Mouse (Mus musculus) layer of hippocampus, adult 2 months (tissue): ENCODE data around the gene Dbp. TPM values are rescaled to one million over a fixed set of nuclear protein-coding genes. Genes with fewer than 3 reads are reported as not detected.
"Not testable (repeated sequence)": the region's sequence is repeated elsewhere in the genome, so short reads cannot be mapped to it uniquely, and the experiment has no call there.

Source experiments
- DNase-seq, 2 experiments: peaks; one replicate each; pipeline ENCODE4 v3.0.0; 2022; ENCODE audit warnings: low spot score in 2 of 2
- H3K27ac ChIP-seq: fragments of 200-600 bp; 2 replicates; pipeline ENCODE4 v1.8.1; 2022
- H3K4me3 ChIP-seq: fragments of 200-600 bp; 2 replicates; pipeline ENCODE4 v1.8.1; 2022; ENCODE audit warnings: mild to moderate bottlenecking
- CTCF ChIP-seq: fragments of 200-600 bp; conservative IDR thresholded peaks from 2 replicates; pipeline ENCODE4 v1.8.1; 2022; ENCODE audit warnings: antibody characterized with exemption, mild to moderate bottlenecking, moderate library complexity
- long read RNA-seq, 2 experiments: library from polyadenylated mRNA; stranded (forward); transcript quantifications; one replicate each; pipeline ENCODE4 v2.0.0; 2021; ENCODE audit warnings: borderline mapping rate in 2 of 2
- total RNA-seq, 2 experiments: library from RNA; stranded (reverse); gene quantifications; 2 replicates each; pipeline ENCODE4 v1.2.3; 2021

Gene Dbp
- total RNA-seq: 10 to 100 TPM; 69.2 to 72.8 TPM
- long read RNA-seq, experiment 1, transcript Dbp-201 (4 exons, 1,837 nt): major isoform, 33 of 45 reads
- long read RNA-seq, experiment 1, partial matches to known transcripts: 2 of 45 reads
- long read RNA-seq, experiment 1, other reads (novel, unspliced or antisense): 4 of 45 reads
- long read RNA-seq, experiment 2, transcript Dbp-205 (2 exons, 1,732 nt): minor isoform, 10 of 82 reads
- long read RNA-seq, experiment 2, transcript Dbp-201 (4 exons, 1,837 nt): major isoform, 69 of 82 reads
- long read RNA-seq, experiment 2, partial matches to known transcripts: 0 of 82 reads
- long read RNA-seq, experiment 2, other reads (novel, unspliced or antisense): 3 of 82 reads

- DNase-seq: peak; percentile 99 to 100
- TF ChIP-seq CTCF: no peak
- peak within 1 kb of the TSS; percentile 72 for H3K4me3 ChIP-seq
- H3K27ac ChIP-seq: peak within 1 kb of the TSS; percentile 99
Measured at GRCm38 (mm10) chr7:45704730-45705442, at the start of gene Dbp. TSS of gene Dbp (plus strand) at chr7:45705088.

DNA sequence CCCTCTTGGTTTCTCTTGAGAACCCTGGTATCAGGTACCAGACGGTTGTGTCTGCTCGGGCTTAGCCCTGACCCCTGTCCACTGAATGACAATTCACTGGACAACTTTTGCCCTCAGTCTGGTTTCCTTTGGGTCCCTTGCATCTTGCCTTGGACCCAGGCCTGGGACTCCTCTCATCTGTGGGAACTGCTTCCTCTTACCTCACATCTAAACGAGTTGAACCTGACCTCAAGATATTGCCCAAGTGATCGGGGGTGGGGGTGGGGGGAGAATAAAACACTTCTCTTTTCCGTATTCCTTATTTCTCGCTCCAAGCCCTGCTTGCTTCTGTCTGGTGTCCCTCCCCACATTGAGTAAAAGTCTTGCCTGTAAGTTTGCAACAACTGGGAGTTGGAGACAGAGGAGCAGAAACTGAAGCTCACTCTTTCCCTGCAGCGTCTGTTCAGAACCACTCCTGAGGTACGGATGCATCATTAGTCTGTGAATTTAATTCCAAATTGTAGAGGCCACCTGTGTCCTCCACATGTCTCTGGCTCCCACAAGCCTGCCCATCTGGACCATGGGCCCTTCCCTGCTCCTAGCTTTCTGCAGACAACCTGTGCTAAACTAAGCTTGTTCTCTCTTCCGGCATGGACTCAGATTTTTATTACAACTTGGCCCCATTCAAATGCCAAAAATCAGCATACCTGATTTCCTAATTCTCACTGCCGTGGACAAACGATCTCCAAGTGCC, 44.0 kb upstream of the Dbp start:
- H3K4me3 ChIP-seq: no peak overlapping the region
- H3K27ac ChIP-seq: no peak overlapping the region
- no peak for TF ChIP-seq CTCF
- DNase-seq: no peak

GRCm38 (mm10) chr7:45661702-45662101, 43.2 kb upstream of the Dbp start:
- DNase-seq, H3K27ac ChIP-seq, H3K4me3 ChIP-seq: not testable (repeated sequence)

DNA sequence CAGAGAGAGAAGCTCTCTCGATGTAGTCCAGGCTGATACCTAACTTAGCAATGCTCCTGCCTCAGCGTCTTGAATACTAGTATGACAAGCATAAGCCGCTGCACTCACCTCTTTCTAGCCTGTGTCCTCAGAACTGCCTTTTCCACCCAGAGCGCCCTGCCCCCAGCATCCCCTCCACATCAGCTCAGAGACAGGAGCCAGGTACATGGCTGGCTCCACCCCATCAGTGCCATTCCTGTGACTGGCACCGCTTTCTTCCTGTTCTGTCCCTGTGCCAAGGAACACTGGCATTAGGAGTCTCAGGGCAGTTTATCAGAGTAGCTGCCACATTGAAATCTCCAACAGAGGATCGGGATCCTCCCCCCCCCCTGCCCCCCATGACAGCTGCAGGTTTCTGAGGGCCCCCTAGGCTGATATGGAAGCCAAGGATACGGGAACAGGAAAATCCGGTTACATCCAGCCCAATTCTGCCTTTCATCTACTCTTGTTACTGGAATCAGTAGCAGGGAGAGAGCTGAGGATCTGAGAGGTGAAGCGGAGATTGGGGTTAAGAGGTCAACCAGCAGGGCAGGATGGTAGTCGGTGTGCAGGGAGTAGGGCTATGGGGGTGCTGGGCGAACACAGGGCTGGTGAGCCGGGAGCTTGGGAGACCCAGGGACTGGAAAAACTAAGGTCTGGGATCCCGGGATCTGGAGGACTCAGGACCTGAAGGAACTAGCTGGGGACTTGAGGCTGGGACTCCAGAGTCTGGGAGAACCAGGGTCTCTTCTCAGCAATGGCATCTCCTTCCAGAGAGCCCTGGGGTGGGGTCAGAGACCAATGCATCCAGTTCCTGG, 39.4 kb upstream of the Dbp start:
- TF ChIP-seq CTCF: no peak
- H3K27ac ChIP-seq: no peak overlapping the region
- no peak overlapping the region for H3K4me3 ChIP-seq
- DNase-seq: no peak

DNA sequence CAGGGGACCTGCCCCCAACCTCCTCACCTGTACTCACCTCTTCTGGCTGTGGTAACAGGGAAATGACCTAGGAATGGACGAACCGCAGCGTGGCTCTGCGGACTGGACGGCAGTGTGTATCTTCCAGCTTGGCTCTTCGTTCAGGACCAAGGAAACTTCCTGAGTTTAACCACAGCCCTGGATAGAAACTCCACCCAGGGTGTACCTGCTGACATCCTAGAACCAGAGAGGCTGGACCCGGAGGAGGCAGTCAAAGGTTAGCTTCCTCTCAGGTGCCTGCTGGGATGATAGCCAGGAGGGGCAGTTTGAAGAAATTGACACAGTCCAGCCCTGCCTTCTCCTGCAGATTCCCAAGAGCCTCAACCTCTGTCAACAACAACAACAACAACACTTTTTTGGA, 38.7 kb upstream of the Dbp start, which contains the start of gene Fut2:
Fut2 (minus strand) TSS at position 234 of the 400 bp plus-strand sequence.
- DNase-seq: no peak
- H3K4me3 ChIP-seq: no peak within 1 kb of the TSS
- peak within 1 kb of the TSS; percentile 61; the same call in 1 of the 2 replicates for H3K27ac ChIP-seq
- TF ChIP-seq CTCF: no peak

GRCm38 (mm10) chr7:45667761-45668160, 37.1 kb upstream of the Dbp start:
- H3K27ac ChIP-seq: peak overlapping the region; percentile 61; the same call in 1 of the 2 replicates
- peak in 1 of 2 experiments; percentile 61 for DNase-seq
- TF ChIP-seq CTCF: no peak
- H3K4me3 ChIP-seq: no peak overlapping the region

DNA sequence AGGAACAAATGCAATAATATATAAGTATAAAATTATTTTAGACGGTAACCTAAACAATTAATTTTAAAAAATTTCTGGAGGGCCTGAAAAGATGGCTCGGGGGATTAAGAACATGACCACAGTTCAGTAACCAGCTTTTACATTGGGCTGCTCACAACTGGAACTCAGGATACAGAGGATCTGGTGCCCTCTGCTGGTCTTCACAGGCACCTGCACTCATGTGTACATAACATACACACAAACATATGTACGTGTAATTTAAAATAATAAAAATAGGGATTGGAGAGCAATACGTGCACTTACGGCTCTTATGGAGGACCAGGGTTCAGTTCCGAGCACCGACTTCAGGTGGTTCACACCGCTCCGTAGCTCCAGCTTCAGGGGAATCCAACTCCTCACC, 36.0 kb upstream of the Dbp start:
- Histone ChIP-seq H3K4me3 (no peak overlapping the region), H3K27ac (no peak overlapping the region)
- DNase-seq: no peak
- TF ChIP-seq CTCF: peak; percentile 54

- no peak for TF ChIP-seq CTCF
- Histone ChIP-seq H3K4me3 (no peak overlapping the region), H3K27ac (no peak overlapping the region)
- no peak for DNase-seq
Measured at GRCm38 (mm10) chr7:45677627-45678295, 27.1 kb upstream of the Dbp start.

DNA sequence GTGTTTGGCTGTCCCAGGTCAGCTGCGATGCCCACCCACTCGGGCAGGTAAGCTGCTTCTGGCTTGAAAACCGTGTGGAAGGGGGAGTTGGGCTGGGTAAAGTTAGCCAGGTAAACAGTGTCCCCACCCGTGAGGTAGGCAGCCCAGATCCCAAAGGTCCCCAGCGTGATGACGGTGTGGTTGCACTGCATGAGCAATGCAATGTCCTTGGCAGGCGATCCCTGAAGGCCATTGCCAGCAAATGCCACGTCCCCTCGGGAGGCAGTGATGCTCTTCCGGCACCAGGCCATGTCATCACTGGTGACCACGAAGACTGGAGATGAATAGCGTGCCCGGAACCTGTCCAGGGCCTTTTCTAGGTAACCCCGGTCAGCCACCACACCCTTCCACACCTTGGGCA, 26.4 kb upstream of the Dbp start:
- TF ChIP-seq CTCF: no peak
- DNase-seq: no peak
- no peak overlapping the region for H3K4me3 ChIP-seq
- no peak overlapping the region for H3K27ac ChIP-seq

DNA sequence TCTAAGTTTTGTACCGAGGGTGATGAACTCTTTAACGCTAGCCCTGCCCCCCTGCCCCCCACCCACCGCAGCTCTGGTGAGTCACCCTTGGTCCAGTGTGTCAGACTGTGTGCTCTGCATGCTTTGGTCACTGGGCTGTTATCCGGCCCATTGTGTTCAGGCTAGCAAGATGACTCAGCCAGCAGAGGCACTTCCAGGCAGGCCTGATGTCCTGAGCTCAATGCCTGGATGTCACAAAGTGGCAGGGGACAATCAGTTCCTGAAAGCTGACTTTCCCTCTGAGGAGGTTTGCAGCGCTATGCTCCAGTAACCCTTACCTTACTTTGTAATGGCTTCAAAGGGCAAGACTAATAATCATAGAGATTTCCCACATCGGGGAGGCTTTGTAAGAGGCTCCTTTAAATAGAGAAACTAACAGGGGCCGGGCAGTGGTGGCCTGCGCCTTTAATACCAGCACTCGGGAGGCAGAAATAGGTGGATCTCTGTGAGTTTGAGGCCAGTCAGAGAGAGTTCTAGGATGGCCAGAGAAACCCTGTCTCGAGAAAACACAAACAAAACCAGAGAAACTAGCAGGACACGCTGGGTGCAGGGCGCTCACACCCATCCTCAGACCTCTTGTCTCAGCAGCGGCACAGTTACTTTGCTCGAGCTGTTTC, 24.8 kb upstream of the Dbp start:
- H3K4me3 ChIP-seq: no peak overlapping the region
- no peak for TF ChIP-seq CTCF
- no peak for DNase-seq
- H3K27ac ChIP-seq: peak overlapping the region; percentile 73

GRCm38 (mm10) chr7:45681046-45681736, 23.7 kb upstream of the Dbp start:
- peak overlapping the region; percentile 73; the same call in 1 of the 2 replicates for H3K27ac ChIP-seq
- DNase-seq: no peak
- no peak for TF ChIP-seq CTCF

More at GRCm38 (mm10) chr7:45681046-45681736, 23.7 kb upstream of the Dbp start:
- no peak overlapping the region for H3K4me3 ChIP-seq
